Mouse (Mus musculus) pancreas, adult 10 weeks (tissue): Measurements from ENCODE around the gene Olfr678. TPM values are rescaled to one million over a fixed set of nuclear protein-coding genes. Genes with fewer than 3 reads are reported as not detected.

Experiments
- polyA plus RNA-seq: library from polyadenylated mRNA; stranded (reverse); fragments of 350-450 nt; fragmentation: Illumina TruSeq; extraction: RNeasy Lipid Tissue Mini Kit (QIAGEN cat#74804); gene quantifications from one replicate; pipeline ENCODE4 v1.2.3, GENCODE M21; 2015; ENCODE audit warnings: low read depth, low replicate concordance; ENCODE audit not compliant: insufficient read depth

The Olfr678 gene
- polyA plus RNA-seq = not detected

GRCm38 (mm10) chr7:105064175-105064574 is at the start of gene Olfr678:
Olfr678 (plus strand) TSS chr7:105064475.

DNA sequence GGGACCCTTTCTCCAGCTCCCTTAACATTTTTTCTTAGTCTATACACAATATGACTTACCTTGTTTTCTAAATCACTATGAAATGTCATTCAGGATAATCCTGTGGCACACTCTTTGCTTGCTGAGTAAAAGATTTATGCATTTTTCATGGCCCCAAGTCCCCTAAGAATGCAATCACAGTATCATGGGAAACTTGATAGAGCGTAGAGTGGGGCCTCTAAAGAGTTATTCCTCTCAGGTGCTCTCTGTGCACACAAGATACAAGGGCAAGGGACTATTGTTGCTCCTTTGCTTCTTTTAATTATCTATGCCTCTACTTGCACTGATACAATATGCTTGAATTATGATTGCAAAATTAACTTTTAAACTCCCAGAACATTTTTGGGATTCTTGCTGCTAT is 35.9 kb upstream of the Olfr678 start, which contains the start of gene Olfr675:
Olfr675 (minus strand) TSS at position 101 of the 400 bp plus-strand sequence.

GRCm38 (mm10) chr7:105032398-105032797 is 31.9 kb upstream of the Olfr678 start, which contains the start of gene Olfr676:
Olfr676 (plus strand) TSS chr7:105032698.

DNA sequence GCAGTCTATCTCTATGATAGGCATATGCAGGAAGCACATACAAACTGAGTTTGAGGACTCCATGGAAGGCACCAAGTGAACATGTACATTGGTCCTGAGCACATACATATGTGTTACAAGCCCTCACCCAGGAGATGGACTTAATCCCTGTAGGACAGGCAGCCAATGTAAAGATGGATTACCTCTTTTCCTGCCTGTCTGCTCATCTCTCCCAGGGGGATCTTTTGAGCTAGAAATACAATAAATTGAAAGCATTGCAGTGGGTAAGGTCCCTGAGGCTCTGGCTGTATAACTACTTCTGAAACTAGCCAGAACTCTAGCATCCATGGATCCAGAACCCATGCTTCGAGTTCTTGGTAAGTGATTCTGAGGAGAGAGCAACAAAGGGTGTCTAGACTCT is 16.6 kb downstream of the Olfr678 start, which contains the start of gene Olfr679:
Olfr679 (plus strand) TSS at position 301 of the 400 bp plus-strand sequence.

GRCm38 (mm10) chr7:105092717-105093116 is 28.4 kb downstream of the Olfr678 start, which contains the start of gene Olfr680-ps1:
Olfr680-ps1 (minus strand) TSS chr7:105092817.

DNA sequence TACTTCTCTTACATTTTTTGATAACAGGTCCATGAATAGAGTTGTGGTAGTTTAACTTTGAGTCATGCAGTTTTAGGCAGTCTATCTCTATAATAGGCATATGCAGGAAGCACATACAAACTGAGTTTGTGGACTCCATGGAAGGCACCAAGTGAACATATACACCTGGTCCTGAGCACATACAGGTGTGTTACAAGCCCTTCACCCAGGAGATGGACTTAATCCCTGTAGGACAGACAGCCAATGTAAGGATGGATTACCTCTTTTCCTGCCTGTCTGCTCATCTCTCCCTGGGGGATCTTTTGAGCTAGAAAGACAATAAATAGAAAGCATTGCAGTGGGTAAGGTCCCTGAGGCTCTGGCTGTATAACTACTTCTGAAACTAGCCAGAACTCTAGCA is 52.3 kb downstream of the Olfr678 start, which contains the start of gene Olfr681:
Olfr681 (plus strand) TSS at position 301 of the 400 bp plus-strand sequence.

Other genes with a start within 250 kb of the Olfr678 start
- not detected for gene Usp17lb, start 221.9 kb upstream of the Olfr678 start, polyA plus RNA-seq
- gene Usp17la, start 207.5 kb upstream of the Olfr678 start, polyA plus RNA-seq = not detected
- gene Olfr665, start 186.4 kb upstream of the Olfr678 start, polyA plus RNA-seq = not detected
- not detected for gene Olfr666, start 168.5 kb upstream of the Olfr678 start, polyA plus RNA-seq
- not detected for gene Olfr667, start 143.0 kb upstream of the Olfr678 start, polyA plus RNA-seq
- not detected for gene Olfr668, start 136.4 kb upstream of the Olfr678 start, polyA plus RNA-seq
- gene Olfr669, start 130.2 kb upstream of the Olfr678 start, polyA plus RNA-seq = not detected
- gene Olfr670, start 101.9 kb upstream of the Olfr678 start, polyA plus RNA-seq = not detected
- gene Olfr671, start 85.3 kb upstream of the Olfr678 start, polyA plus RNA-seq = not detected
- gene Olfr672, start 62.4 kb upstream of the Olfr678 start, polyA plus RNA-seq = not detected
- not detected for gene Olfr675, start 36.0 kb upstream of the Olfr678 start, polyA plus RNA-seq
- not detected for gene Olfr676, start 31.8 kb upstream of the Olfr678 start, polyA plus RNA-seq
- not detected for gene Olfr677, start 13.1 kb upstream of the Olfr678 start, polyA plus RNA-seq
- gene Olfr679, start 16.7 kb downstream of the Olfr678 start, polyA plus RNA-seq = not detected
- not detected for gene Olfr680-ps1, start 28.3 kb downstream of the Olfr678 start, polyA plus RNA-seq
- gene Olfr681, start 52.4 kb downstream of the Olfr678 start, polyA plus RNA-seq = not detected
- gene Olfr683, start 82.5 kb downstream of the Olfr678 start, polyA plus RNA-seq = not detected
- gene Olfr684, start 99.2 kb downstream of the Olfr678 start, polyA plus RNA-seq = not detected
- not detected for gene Olfr685, start 121.5 kb downstream of the Olfr678 start, polyA plus RNA-seq
- not detected for gene Olfr686, start 143.0 kb downstream of the Olfr678 start, polyA plus RNA-seq
- not detected for gene Olfr688, start 223.6 kb downstream of the Olfr678 start, polyA plus RNA-seq
- not detected for gene Olfr689, start 246.7 kb downstream of the Olfr678 start, polyA plus RNA-seq